Mouse (Mus musculus): ENCODE measurements at regions not wholly inside any gene's neighbourhood (a gene's known extent, or its start where the extent isn't known, plus 50 kb on each side); places are given as distances from the start of the nearest gene placed in this dataset.
A peak's percentile ranks its signal among the peaks of the same experiment; 100 is the strongest.
"Not testable (repeated sequence)": the region's sequence is repeated elsewhere in the genome, so short reads cannot be mapped to it uniquely, and the experiment has no call there.

GRCm38 (mm10) chr13:35564006-35564405 lies 95.6 kb upstream of the Cdyl start:
- H3K36me3 ChIP-seq, result no peaks in the 10 kb centered on the region
- ATAC-seq, result no peak
- 41% methylated on average over 1 of the region's 1 CpGs for WGBS
- no peak overlapping the region for H3K4me2 ChIP-seq (replicated peaks)
- no peak overlapping the region for H3K4me3 ChIP-seq (replicated peaks)
- no peaks in the 10 kb centered on the region for H3K4me1 ChIP-seq (replicated peaks)
- H3K27me3 ChIP-seq, result no peaks in the 10 kb centered on the region
- no peak overlapping the region for H3K9ac ChIP-seq (replicated peaks)
- no peak overlapping the region for H3K27ac ChIP-seq
- no peaks in the 10 kb centered on the region for H3K9me3 ChIP-seq

- Histone ChIP-seq H3K4me1 (replicated peaks) (no peaks in the 10 kb centered on the region), H3K27me3 (no peaks in the 10 kb centered on the region), H3K4me2 (replicated peaks) (no peak overlapping the region), H3K4me3 (replicated peaks) (no peak overlapping the region), H3K9ac (replicated peaks) (no peak overlapping the region), H3K9me3 (no peaks in the 10 kb centered on the region), H3K36me3 (no peaks in the 10 kb centered on the region), H3K27ac (no peak overlapping the region)
- ATAC-seq, result peak; percentile 65; the same call in 1 of the 2 replicates
- WGBS, result 24% methylated on average over 3 of the region's 3 CpGs
Observed at GRCm38 (mm10) chr13:35581616-35582015, 78.0 kb upstream of the Cdyl start.

DNA sequence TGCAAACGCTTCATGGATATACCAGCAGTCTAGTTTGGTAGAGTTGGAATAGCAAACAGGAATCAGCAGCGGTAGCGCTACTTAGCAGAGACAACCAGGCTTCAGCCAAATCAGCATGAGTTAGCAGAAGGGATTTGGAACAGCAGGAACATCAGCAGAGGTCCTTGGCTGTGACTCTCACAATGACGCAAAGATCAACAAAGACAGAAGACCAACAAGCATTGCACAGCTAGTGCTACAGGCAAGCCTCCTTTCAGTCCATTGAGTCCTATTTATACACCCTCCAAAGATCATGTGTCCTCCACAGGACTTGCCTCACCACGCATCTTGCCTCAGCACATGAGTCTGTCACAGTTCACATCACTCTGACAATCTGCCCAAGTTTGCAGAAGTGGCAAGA lies 61.6 kb upstream of the Cdyl start:
- no peaks in the 10 kb centered on the region for H3K36me3 ChIP-seq
- H3K4me3 ChIP-seq (replicated peaks), result no peak overlapping the region
- no peaks in the 10 kb centered on the region for H3K27me3 ChIP-seq
- no peaks in the 10 kb centered on the region for H3K4me1 ChIP-seq (replicated peaks)
- no peak overlapping the region for H3K4me2 ChIP-seq (replicated peaks)
- no peak for ATAC-seq
- WGBS, result 90% methylated on average over 5 of the region's 5 CpGs
- H3K27ac ChIP-seq, result no peak overlapping the region
- H3K9me3 ChIP-seq, result no peaks in the 10 kb centered on the region
- no peak overlapping the region for H3K9ac ChIP-seq (replicated peaks)

GRCm38 (mm10) chr13:35601560-35602135 lies 58.0 kb upstream of the Cdyl start:
- no peak overlapping the region for H3K4me3 ChIP-seq (replicated peaks)
- H3K9ac ChIP-seq (replicated peaks), result no peak overlapping the region
- H3K4me1 ChIP-seq (replicated peaks), result no peaks in the 10 kb centered on the region
- ATAC-seq, result no peak
- H3K27ac ChIP-seq, result no peak overlapping the region
- no peaks in the 10 kb centered on the region for H3K27me3 ChIP-seq
- no peaks in the 10 kb centered on the region for H3K9me3 ChIP-seq
- WGBS, result 86% methylated on average over 2 of the region's 2 CpGs
- H3K36me3 ChIP-seq, result no peaks in the 10 kb centered on the region
- no peak overlapping the region for H3K4me2 ChIP-seq (replicated peaks)

GRCm38 (mm10) chr13:35603080-35603479 lies 56.6 kb upstream of the Cdyl start:
- WGBS, result 95% methylated on average over 5 of the region's 5 CpGs
- no peak for ATAC-seq
- no peak overlapping the region for H3K9ac ChIP-seq (replicated peaks)

DNA sequence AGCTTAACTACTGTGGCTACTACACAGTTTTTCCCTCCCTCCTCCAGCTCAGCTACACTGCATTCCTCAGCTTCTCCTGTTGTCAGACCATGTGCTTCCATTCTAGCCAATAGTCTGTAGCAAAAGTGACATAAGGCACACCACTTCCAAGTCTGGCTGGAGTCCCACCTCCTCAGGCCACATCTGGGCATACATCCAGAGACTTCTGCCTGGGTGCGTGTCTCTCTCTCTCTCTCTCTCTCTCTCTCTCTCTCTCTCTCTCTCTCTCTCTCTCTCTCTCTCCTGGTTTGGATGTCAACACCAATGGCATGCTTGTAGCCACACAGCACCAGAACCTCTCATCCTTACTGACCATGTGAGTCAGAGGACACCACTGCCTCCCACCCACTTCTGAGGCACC lies 55.6 kb upstream of the Cdyl start:
- Histone ChIP-seq H3K36me3 (no peaks in the 10 kb centered on the region), H3K27me3 (no peaks in the 10 kb centered on the region), H3K4me2 (replicated peaks) (no peak overlapping the region), H3K4me1 (replicated peaks) (no peaks in the 10 kb centered on the region), H3K9ac (replicated peaks) (no peak overlapping the region), H3K9me3 (no peaks in the 10 kb centered on the region), H3K27ac (no peak overlapping the region), H3K4me3 (replicated peaks) (no peak overlapping the region)
- ATAC-seq, result no peak
- WGBS, result 87% methylated on average over 1 of the region's 1 CpGs

More at GRCm38 (mm10) chr13:35603080-35603479, 56.6 kb upstream of the Cdyl start:
- Histone ChIP-seq H3K4me2 (replicated peaks) (no peak overlapping the region), H3K27ac (no peak overlapping the region), H3K9me3 (no peaks in the 10 kb centered on the region), H3K27me3 (no peaks in the 10 kb centered on the region), H3K4me3 (replicated peaks) (no peak overlapping the region), H3K36me3 (no peaks in the 10 kb centered on the region), H3K4me1 (replicated peaks) (no peaks in the 10 kb centered on the region)

DNA sequence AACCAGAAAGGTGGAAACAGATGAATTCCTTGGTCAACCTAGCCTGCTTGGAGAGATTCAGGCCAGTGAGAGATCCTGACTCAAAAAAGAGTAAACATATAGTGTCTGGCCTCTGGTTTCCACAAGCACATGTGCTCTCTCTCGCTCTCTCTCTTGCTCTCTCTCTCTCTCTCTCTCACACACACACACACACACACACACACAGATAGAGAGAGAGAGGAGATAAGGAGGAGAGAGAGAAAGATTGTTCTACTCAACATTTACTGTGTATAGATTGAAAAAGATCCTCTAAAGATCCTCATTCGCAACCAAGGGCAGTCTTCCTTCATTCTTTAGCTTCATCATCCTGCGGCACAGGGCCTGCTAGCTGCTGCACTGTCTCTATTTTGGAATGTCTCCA lies 54.9 kb upstream of the Cdyl start:
- no peaks in the 10 kb centered on the region for H3K9me3 ChIP-seq
- 91% methylated on average over 3 of the region's 3 CpGs for WGBS

DNA sequence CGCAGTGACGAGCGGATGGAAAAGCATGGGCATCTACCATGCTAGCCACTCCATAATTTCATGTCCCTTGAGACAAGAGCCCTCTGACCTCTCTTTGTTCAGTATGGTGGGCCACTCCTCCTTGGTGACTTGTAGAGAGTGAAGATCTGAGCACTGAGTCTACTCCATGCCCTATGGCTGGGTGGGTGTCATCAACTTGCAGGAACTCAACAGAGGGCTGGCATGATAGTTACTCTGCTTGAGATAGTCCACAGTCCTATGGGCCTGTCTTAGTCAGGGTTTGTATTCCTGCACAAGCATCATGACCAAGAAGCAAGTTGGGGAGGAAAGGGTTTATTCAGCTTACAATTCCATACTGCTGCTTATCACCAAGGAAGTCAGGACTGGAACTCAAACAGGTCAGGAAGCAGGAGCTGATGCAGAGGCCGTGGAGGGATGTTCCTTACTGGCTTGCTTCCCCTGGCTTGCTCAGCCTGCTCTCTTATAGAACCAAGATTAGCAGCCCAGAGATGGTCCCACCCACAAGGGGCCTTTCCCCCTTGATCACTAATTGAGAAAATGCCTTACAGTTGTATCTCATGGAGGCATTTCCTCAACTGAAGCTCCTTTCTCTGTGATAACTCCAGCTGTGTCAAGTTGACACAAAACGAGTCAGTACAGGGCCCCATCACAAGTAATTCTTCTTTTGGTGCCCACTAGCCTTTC lies 52.6 kb upstream of the Cdyl start:
- not testable (repeated sequence) for H3K4me3 ChIP-seq (replicated peaks); H3K4me1 ChIP-seq (replicated peaks); H3K27ac ChIP-seq; H3K36me3 ChIP-seq; H3K27me3 ChIP-seq; H3K9me3 ChIP-seq; ATAC-seq; H3K9ac ChIP-seq (replicated peaks); H3K4me2 ChIP-seq (replicated peaks)
- WGBS, result 83% methylated on average over 5 of the region's 5 CpGs

More for the DNA sequence above, 54.9 kb upstream of the Cdyl start:
- no peak overlapping the region for H3K9ac ChIP-seq (replicated peaks)
- H3K27me3 ChIP-seq, result no peaks in the 10 kb centered on the region
- H3K4me2 ChIP-seq (replicated peaks), result no peak overlapping the region
- ATAC-seq, result no peak
- no peaks in the 10 kb centered on the region for H3K4me1 ChIP-seq (replicated peaks)
- no peaks in the 10 kb centered on the region for H3K36me3 ChIP-seq
- H3K27ac ChIP-seq, result no peak overlapping the region
- H3K4me3 ChIP-seq (replicated peaks), result no peak overlapping the region

- no peak overlapping the region for H3K4me3 ChIP-seq (replicated peaks)
- H3K36me3 ChIP-seq, result no peaks in the 10 kb centered on the region
- H3K4me1 ChIP-seq (replicated peaks), result no peaks in the 10 kb centered on the region
- ATAC-seq, result no peak
- H3K9ac ChIP-seq (replicated peaks), result no peak overlapping the region
- no peak overlapping the region for H3K27ac ChIP-seq
- no peak overlapping the region for H3K4me2 ChIP-seq (replicated peaks)
- WGBS, result 91% methylated on average over 2 of the region's 2 CpGs
- no peaks in the 10 kb centered on the region for H3K27me3 ChIP-seq
- H3K9me3 ChIP-seq, result no peaks in the 10 kb centered on the region
Observed at GRCm38 (mm10) chr13:35607710-35608109, 51.9 kb upstream of the Cdyl start.
